ENCODE assay signal across 8 mouse cellular contexts in the genomic region with DNA sequence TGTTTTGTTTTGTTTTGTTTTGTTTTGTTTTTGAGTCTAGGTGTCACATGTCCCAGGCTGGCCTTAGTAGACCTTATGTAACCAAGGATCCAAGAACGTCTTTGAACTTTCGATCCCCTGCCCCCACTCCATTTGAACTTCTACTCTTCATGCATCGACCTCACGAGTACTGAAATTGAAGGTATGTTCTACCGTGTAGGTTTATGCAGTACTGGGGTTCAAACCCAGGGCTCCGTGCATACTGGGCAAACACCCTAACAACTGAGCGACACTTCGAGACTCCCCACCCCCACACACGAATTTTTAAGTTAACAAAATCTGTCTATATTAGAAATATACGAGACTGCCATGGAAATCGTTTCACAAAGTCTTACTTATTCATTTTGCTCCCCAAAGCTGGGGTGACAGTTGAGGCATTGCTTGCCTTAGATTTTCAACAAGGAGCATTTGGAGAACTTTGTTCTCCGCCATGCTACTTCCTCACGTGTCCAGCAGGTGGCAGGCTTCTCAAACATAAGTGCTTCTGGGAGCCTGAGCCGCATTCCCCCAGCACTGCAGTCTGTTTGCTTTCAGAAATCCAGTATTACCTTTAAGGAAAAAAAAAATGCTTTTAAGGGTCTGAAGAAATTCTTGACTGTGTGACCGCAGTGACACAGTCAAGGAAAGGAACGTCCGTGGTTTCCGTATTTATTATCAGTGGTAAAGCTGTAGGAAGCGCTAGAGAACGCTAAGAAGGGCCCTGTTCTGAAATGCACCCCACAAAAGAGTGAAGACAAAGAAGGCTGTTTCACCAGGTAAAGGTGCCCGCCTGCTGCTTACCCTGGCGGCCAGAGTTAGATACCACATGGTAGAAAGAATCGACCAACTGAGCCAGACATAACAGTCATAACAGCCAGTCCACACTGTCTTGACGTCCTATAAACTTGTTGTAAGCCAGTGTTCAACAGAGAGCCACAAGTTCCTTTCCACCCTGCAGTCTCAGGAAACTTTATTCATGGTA. TPM values are rescaled to one million over a fixed set of nuclear protein-coding genes. Genes with fewer than 3 reads are reported as not detected.
DNase-seq lines count a peak whose midpoint lies in the region; ATAC-seq lines count a peak whose summit lies in the region.

No protein-coding gene starts in this region.

- WGBS in hindbrain, embryonic 13.5 days, result 35% methylated on average over 24 of the region's 24 CpGs

- H3K4me3 ChIP-seq in hindbrain, embryonic 13.5 days, result no peak overlapping the region

- H3K9me3 ChIP-seq in hindbrain, embryonic 13.5 days, result no peaks in the 10 kb centered on the region

- ATAC-seq in hindbrain, embryonic 13.5 days (ENCODE audit: low FRiP score), result peak; percentile 76

- no peak overlapping the region for H3K27ac ChIP-seq in hindbrain, embryonic 13.5 days

- no peaks in the 10 kb centered on the region for H3K36me3 ChIP-seq in hindbrain, embryonic 13.5 days

- H3K27me3 ChIP-seq in hindbrain, embryonic 13.5 days, result no peaks in the 10 kb centered on the region

- H3K9ac ChIP-seq in hindbrain, embryonic 13.5 days, result peak overlapping the region; percentile 9; the same call in 1 of the 2 replicates

- DNase-seq in Muller cell, postnatal 12 days (ENCODE audit: inconsistent ontology term), result peak; percentile 63
- peak; percentile 62 for DNase-seq in cerebellum, adult 9-10 months
- DNase-seq in frontal cortex, adult 2 months (ENCODE audit: extremely low spot score in 1 of 2, low spot score in 1 of 2), result peak; percentile 53 to 91
- peak; percentile 84 to 88 for DNase-seq in layer of hippocampus, postnatal 10 days (ENCODE audit: low spot score in 2 of 2)
- DNase-seq in lung, postnatal 14 days, result peak; percentile 83
- DNase-seq in retina, embryonic 14.5 days (ENCODE audit: low spot score), result peak; percentile 90
- DNase-seq in thymus, postnatal 25 days, result peak; percentile 76

- no peak overlapping the region for H3K4me2 ChIP-seq in hindbrain, embryonic 13.5 days

- no peaks in the 10 kb centered on the region; the same call in 1 of the 2 replicates for H3K4me1 ChIP-seq in hindbrain, embryonic 13.5 days (replicated peaks)

RNA-seq across cellular contexts. Expression of gene Aggf1, which starts 15.0 kb away (rescaled TPM):
- 37.5 and 39.1 TPM in 2 replicates for polyA plus RNA-seq in frontal cortex, adult 2 months (2012; rRNA removed)
- polyA plus RNA-seq in hindbrain, embryonic 13.5 days (2015; fragmentation: Nextera tagmentation; extraction: Ambion mirVana), result 39.8 and 41.6 TPM in 2 replicates
- 10 to 100 TPM; 42.0 to 43.9 TPM for total RNA-seq in layer of hippocampus, postnatal 10 days (2021)

RNA-seq across cellular contexts. Expression of gene Crhbp, which starts 54.6 kb away (rescaled TPM):
- 21.1 and 21.7 TPM in 2 replicates for polyA plus RNA-seq in frontal cortex, adult 2 months (2012; rRNA removed)
- 8.4 and 9.3 TPM in 2 replicates for polyA plus RNA-seq in hindbrain, embryonic 13.5 days (2015; fragmentation: Nextera tagmentation; extraction: Ambion mirVana)
- total RNA-seq in layer of hippocampus, postnatal 10 days (2021), result 10 to 100 TPM; 16.6 to 17.2 TPM
